Mouse (Mus musculus) cerebellum, postnatal 10 days (tissue): Measurements from ENCODE around the gene Rnf10.
A peak's percentile ranks its signal among the peaks of the same experiment; 100 is the strongest.

Experiments
- DNase-seq, 2 experiments: peaks; one replicate each; pipeline ENCODE4 v3.0.0; 2021; ENCODE audit warnings: mixed read lengths in 2 of 2

Gene Rnf10

DNA sequence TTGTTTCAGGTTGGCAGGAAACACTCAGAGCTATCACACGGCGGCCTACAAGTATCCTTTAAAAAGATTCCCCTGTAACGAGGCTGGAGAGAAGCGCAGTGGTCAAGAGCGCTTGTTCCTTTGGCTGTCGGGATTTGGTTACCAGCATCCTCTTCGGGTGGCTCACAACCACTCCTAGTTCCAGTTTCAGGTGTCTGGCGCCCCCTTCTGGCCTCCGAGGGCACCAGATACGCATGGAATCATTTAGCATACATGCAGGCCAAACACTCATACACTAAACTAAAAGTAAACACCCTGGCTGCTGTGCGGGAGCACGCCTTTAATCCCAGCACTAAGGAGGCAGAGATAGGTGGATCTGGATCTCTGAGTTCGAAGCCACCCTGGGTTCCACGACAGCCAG, 3.3 kb upstream of the Rnf10 start:
- peak; percentile 54 to 62 for DNase-seq

DNA sequence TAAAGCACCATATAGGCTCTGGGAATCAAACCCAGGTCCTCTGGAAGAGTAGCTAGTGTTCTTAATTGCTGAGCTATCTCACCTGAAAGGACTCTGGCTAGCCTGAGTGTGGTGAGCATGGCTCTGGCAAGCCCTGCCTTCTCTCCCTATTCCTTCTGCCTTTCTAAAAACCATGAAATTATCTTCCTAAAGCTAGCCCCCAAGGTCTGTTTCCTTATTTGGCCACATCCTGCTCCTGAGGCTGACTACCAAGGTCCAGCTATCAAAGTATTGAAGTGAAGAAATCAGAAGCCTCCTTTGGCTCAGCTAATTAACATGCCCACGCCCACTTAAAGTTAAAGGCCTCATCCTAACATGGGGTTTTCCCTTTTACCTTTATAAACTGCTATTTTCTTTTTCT, 2.1 kb upstream of the Rnf10 start:
- DNase-seq = no peak

DNA sequence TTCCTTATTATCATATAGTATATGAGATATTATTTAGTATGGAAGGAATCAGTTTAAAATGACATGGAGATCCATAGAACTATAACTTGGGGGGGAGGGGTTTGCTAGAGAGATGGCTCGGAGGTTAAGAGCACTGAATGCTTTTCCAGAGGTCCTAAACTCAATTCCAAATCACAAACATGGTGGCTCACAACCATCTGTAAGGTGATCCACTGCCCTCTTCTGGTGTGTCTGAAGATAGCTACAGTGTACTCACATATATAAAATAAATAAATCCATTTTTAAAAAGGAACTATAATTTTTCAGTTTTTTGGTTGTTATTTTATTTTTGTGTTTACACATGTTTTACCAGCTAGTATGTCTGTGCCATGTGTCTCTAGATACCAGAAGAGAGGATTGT, 1.7 kb upstream of the Rnf10 start:
- no peak for DNase-seq

DNA sequence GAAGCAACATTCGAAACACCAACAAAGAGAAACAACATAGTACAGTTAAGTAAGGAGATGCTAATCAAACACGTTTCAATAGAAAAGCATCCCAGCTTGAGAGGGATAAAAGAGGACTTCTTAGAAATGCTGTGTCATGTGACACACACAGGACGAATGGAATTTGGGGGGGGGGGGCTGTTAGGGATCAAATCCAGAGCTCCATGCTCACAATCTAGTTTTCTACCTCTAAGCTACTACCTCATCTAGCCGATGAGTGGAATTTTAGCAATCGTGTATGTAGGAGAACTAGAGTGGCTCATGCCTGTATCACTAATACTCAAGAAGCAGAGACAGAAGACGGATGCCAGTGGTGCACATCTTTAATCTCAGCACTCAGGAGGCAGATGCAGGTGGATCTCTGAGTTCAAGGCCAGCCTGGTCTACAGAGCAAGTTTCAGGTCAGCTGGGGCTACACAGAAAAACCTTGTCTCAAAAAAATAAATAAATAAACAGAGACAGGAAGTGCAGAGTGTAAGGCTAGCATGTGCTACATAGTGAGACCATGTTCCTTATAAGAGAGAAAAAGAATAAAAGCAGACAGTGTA, 944 bp upstream of the Rnf10 start:
- no peak for DNase-seq

DNA sequence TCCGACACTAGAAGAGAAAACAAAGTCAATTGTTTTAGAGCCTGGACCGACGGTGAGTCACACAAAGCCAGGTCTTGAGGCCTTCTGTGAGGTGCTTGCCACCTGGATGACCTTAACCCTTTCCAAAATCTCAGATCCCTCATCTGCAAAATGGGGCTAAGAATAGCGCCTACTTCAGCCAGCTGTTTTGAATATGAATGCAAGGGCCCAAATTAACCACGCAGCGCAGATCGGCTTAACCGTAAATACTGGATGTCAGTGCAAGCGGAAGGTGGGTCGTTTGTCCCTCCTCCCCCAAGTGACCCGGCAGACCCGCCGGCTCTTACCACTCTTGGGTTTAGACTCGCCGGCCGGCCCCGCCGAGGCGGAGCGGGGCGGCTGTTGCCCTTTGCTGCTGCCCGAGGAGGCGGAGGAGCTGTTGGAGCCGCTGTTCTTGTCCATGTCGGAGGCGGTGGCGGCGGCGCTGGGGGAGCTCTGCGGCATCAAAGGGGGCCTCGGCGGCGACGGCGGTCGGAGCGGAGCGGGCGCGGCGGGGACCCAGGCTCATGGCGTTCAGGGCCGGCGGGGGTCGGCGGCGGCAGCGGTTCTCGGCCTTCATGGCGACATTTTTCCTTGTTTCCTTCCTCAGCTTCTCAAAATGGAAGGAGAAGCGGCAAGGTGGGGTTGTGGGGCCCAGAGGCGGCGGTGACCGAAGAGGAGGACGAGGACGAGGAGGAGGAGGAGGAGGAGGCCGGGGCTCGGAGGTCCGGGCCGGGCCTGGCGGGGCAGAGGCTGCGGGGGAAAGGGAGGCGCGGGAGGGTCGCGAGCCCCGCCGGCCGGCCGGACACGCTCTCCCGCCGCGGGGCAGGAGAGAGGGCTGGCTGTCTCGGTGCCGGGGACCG, 527 bp downstream of the Rnf10 start:
- DNase-seq = peak; percentile 62 to 71

DNA sequence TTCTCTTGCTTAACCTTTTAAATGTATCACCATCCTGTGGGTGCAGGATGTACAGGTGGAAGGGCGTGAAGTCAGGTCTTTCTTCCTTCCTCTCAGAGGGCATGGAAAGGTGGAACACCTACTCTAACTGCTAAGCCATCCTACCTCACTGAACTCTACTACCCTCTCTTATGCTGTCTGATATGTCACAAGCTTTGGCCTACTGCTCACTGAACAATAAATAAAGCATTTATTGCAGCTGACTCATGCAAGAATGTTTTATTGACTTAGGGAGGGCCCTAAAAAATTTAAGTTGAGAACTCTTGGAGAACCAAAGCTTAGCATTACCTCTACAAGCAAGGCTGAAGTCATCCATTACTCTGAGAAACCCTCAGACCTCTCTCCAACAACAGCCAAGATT, 2.7 kb downstream of the Rnf10 start:
- no peak for DNase-seq

DNA sequence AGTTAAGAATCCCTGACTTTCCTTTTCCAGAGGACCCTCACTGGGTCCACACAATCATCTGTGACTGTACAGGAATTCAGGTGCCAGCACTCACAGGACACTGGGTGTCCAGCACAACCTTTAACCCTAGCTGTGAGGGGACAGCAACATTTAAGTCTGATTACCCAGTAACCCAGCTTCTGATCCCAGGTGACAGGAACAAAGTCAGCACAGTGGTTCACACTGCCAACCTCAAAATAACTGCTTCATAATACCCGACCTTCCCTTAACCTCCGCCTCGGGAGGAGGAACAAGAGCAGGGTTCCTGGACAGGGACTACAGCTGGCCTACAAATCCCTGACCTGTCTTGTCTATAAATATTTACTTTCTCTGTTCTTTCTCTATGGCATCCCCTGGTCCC, 4.4 kb downstream of the Rnf10 start:
- no peak for DNase-seq

DNA sequence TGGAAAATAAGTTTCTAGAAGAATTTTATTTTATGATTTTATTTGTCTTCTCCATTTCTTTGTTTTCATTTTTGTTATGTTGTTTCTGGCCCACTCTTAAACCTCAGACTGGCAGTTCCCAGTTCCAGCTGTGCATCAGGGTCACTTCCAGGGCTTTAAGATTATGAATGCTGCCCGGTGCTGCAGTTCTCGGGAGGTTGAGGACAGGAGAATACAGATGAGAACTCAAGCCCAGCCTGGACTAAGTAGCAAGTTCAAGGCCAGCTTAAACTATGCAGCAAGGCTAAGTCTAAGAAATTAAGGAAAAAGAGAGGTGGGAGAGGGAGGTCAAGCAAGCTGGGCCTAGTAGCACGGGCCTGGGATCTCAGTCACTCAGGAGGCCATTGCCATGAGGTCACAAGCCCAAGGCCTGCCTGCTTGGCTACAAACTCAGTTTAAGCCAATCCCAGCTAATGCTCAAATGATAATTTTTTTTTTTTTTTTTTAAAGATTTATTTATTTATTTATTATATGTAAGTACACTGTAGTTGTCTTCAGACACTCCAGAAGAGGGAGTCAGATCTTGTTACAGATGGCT, 5.1 kb downstream of the Rnf10 start:
- no peak for DNase-seq

DNA sequence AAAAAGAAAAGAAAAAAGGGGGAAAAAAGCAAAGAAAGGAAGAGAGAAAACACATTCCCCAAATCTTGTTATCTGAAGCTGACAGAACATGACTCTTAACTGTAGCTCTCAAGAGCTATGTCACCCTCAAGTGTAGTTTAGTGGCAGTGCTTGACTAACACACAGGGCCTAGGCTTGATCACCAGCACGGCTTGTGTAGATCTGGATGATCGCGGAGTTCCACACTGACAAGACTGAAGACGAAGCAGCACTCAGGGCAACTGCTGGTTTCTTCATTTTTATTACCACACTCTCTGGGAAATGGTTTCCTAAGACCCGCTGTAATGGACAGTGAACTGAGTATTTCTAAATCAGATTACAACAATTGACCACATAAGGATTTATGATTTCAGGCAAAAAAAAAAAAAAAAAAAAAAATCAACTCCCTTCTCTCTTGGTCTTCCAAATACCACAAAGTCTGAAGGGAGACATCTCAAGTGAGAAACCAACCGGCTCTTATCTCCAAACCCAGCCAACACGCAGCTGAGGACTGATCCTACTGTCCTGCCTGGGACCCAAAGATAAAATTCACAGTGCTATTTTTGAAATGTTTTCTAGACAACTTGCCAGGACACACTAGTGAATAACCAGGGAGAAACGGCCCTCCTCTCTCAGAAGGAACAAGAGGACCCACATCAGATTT, 5.8 kb downstream of the Rnf10 start:
- DNase-seq = no peak

DNA sequence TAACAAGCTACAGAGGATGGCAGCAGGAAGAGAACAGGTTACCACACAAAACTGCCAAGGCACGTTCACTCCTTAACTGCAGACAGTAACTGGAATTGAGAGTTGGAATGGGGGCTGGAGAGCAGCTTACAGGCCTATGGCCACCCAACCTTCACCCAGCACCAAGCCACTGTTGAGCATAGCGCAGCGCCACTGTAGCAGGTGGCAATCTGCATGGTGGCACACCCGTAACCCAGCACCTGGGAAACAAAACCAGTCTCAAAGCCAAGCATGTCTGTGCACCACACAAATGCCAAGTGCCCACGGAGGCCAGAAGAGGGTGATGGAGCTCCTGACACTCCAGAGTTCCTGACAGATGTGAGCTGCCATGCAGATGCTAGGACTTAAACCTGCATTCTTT, 6.4 kb downstream of the Rnf10 start:
- no peak for DNase-seq

DNA sequence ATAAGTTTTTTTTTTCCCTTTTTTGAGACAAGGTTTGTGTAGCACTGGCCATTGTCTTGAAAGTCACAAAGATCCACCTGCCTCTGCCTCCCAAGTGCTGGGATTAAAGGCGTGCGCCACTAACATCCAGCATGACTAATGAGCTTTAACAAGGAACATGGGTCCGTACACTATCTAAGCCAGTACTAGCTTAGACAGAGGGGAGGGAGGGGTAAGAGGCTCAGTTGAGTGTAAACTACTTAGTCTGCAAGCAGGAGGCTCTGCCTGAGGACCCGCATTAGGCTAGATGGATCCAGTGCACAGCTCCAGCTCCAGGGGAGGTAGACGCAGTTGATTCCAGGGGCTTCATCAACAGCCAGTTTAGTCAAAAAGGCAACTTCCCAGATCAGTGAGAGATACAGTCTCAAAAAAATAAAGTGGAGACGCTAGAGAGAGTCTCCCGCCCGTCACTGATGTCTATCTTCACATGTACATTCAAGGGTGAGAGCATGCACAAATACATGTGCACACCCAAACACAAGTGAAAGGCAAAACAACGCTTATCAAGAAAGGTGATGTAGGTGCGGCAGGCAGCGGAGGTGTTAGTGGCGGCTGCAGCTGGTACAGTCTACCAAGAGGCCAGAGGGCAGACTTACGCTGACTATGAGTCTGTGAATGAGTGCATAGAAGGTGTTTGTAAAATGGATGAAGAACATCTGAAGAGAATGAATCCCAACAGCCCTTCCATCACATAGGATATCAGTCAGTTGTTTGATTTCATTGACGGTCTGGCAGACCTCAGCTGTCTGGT, 10.0 kb downstream of the Rnf10 start:
- no peak for DNase-seq

DNA sequence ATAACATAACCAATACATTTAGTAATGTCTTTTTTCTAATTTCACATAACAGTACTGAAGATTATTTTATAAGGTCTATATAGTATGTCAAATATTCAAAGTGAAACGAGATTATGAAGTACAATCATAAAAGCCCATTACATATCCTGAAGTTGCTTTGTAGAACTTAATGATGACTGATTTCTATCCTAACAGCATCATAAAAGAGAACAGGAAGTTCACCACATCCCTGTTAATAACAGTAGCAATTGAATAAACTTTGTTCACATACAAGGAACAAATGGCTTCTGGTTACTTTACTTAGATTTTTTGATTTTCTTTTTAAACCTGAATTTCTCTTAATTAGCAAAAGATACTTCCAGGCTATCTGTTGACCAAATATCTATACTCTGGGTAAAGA, 10.8 kb downstream of the Rnf10 start:
- no peak for DNase-seq

DNA sequence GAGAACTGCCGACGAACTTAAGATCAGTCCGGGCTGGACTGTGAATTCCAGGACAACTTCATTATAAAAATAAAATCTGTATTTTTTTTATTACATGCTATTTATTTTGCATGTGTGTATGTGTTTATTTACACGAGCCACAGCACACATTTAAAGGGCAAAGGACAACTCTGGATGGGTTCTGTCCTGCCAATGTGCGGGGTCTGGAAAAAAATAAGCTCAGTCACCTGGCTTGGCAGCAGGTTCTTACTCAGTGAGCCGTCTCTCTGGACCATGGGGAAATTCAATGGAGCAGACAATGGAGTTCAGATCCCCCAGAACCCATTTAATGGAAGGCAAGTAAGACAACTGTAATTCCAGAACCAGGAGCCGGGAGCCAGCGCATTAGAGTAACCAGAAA, 11.6 kb downstream of the Rnf10 start:
- no peak for DNase-seq

DNA sequence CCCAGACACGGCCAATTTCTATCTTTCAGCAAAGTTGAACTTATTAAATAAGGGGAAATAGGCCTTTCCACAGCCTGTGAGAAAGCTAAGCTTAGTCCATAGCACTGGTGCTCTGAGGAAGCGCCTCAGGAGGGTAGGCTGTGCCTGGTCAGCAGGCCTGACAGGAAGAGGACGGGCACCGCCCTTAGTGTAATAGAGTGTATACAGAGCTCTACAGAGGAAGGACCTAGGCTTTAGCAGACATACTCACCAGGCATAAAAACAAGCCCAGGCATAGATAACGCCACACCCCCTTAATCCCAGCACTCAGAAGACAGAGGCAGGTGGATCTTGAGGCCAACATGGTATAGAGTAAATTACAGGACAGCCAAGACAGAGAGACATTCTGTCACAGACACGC, 12.3 kb downstream of the Rnf10 start:
- DNase-seq = no peak

DNA sequence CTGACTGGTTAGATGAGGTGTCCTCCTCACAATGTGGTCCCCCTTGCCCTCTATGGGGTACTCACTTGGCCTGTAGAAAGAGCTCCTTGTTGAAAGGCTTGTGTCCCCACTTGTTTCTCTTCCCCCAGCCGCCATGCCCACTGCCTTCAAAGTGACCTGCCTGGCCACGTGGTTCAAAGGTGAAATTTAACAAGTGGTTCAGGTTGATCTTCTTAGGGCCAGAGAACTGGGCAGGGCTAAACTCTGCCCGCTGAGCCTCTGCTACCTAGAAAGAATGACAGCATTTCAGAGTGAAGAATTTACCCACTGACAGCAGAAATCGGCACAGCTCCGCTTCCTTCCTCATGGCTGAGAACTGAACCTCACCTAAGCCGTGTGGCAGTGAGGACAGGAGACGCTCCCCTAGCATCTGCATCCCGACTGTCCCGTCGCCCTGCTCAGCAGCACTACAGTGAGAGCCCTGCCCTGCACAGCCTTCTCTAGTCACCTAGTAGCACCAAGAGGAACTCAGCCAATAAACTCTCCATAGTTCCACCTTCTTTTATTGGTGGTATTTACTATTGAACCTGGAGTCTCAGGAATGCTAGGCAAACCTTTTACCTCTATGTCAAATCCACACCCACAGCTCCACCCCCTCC, 15.7 kb downstream of the Rnf10 start:
- DNase-seq = no peak

DNA sequence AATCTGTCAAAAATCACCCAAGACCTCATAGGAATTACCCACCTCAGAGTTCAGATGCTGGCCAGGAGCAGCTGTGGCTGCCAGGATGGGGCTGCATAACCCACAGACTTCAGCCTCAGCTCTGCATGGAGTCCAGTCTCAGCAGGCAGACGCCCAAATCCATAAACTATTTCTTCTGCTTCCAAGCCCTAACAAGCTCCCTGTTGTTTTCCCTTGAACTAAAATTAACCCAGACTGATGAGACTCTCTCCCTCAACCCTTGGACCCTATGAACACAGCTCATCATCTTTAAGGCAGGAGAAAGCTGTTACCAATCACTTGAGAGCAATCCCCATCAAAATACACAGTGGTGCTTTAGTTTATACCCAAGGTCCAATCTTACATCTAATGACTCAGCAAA, 17.2 kb downstream of the Rnf10 start:
- no peak for DNase-seq

DNA sequence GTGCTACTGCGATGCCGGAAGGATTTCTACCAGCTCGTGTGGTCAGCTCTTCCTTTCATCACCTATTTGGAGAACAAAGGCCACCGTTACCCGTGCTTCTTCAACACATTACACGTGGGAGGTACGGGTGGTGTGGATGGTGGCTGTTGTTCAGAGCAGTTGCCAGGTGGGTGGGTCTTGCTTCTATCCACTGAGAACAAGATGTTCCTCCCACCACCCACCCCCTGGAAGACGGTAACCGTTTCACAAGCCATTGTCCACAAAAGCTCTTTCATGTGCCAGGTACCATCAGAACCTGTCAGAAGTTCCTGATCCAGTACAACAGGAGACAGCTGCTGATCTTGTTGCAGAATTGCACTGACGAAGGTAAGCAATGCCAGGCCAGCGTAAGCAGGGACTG, 32.5 kb downstream of the Rnf10 start:
- DNase-seq = no peak

DNA sequence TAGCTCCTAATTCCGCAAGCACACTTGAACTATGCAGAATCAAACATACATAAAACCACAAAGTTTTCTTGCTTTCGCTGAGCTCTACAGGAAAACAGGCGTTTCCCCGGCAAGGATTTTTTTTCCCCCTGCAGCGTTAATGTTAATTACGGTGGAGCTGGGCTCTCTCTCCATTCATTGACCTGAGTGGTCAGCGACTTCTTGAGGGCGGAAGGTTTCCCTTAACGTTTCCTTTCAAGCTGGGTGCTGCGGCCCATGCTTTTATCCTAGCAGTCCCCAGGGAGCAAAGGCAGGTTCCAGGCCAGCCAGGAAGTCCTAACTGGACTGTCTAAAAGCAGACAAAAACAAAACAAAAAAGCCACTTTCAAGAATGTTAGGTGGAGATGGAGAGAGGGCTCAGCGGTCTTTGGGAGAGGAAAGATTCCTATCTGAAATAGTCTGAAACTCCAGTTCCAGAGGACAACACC, 33.9 kb downstream of the Rnf10 start:
- no peak for DNase-seq

DNA sequence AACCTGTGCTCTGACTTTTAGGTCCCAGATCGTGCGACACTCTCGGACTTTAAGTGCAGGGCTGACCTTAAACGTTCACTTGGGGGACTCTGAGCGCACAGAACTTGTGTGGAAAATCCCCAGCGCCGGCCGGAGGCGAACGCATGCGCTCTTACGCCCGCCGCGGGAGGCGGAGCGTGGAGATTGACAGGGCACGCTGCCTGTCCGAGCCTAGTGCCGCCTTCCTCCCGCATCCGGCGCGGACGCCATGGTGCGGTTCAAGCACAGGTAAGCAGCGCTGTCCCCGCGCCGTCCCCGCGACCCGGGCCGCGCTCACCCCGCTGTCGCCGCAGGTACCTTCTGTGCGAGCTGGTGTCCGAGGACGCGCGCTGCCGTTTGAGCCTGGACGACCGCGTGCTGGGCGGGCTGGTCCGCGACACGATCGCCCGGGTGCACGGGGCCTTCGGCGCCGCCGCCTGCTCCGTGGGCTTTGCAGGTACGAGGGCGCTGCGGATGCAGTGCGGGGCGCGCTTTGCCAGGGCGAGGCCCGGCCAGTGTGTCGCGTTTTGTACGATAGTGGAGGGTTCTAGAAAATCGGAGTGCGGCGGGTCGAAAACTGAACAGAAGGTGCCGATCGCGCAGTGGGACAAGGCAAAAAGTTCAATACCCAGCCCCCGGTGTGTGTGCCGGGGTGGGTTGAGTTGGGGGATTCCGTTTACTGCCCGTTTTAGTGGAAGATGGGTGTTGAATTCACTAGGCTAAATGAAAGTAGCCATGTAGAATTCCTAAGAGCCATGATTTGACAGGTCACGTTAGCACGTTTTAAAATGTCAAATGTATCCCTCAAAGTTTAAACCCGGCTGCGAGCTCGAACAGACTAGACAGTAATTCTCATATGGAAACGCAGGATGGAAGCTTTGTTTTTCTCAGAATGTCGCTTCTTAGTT, 34.6 kb downstream of the Rnf10 start:
- peak; percentile 94 to 97 for DNase-seq

DNA sequence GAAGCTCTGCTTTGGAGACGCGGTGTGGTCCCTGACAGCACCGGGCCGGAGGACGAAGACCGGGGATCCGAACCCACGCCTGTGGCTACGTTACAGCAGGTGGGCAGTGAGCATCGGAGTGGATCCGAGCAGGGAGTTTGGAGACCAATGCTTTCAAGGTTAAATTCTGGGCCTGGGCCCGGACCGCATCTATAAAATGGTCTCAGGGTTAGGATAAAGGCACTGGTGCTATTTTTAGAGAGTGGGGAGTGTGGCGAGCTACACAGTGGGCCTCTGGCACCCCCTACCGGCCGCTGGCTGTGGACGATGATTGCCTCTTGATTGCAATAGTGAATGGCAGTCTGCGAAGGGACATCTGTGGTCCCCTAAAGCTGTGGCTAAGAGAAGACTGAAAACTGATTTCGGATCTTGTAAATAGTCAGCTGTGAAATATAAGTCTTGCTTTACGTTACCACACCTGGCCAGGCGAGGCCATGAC, 36.9 kb downstream of the Rnf10 start, which contains the start of gene Pop5:
Pop5 (plus strand) TSS at position 51 of the 478 bp plus-strand sequence.
- DNase-seq = peak; percentile 97 to 99

DNA sequence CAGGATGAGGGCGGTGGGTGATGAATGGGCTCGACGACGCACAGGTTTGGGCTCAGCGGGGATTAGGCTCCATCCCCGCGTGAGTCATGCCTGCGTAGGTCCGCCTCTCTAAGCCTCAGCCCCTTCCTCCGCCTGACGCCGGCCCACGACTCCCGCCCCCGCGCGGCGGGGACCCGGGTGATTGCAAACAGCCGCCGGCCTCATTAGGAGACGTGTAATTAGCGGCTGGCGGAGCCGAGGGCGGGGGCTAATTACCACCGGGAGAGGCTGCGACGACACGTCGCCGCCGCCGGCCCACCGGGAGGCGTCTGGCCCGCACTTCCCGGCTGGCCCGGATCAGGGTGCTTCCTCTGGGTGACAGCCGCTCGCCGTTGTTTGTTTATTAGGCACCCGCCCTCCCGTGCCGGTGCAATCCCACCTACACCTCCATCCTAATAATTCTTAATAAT, 37.4 kb downstream of the Rnf10 start:
- peak; percentile 73 to 79 for DNase-seq
